Mouse (Mus musculus): Measurements from ENCODE around the gene Ech1.

- TF ChIP-seq POLR2A (IDR thresholded peaks at IDR 0.05; ENCODE audit: low read depth, low read length) (no peak), CTCF (conservative IDR thresholded peaks at IDR 0.05; ENCODE audit: insufficient read depth, insufficient read length, low read depth, low read length) (no peak)
Observed at GRCm38 (mm10) chr7:28830981-28831380, 6.0 kb downstream of the Ech1 start.

Data from kidney, adult 2 months (tissue).